8 mouse cellular contexts compared by ENCODE assay signal in genomic region chr3:152396278-152396987, GRCm38 (mm10). TPM values are rescaled to one million over a fixed set of nuclear protein-coding genes. Genes with fewer than 3 reads are reported as not detected.
A peak's percentile ranks its signal among the peaks of the same experiment; 100 is the strongest.
DNase-seq lines count a peak whose midpoint lies in the region; ATAC-seq lines count a peak whose summit lies in the region.

No protein-coding gene starts in this region.

- H3K4me2 ChIP-seq in hindbrain, embryonic 13.5 days, result peak overlapping the region; percentile 85

- H3K27ac ChIP-seq in hindbrain, embryonic 13.5 days, result peak overlapping the region; percentile 99

- H3K27me3 ChIP-seq in hindbrain, embryonic 13.5 days, result no peaks in the 10 kb centered on the region

- peak overlapping the region; percentile 77 for H3K4me3 ChIP-seq in hindbrain, embryonic 13.5 days

- H3K4me1 ChIP-seq in hindbrain, embryonic 13.5 days (replicated peaks), result peaks cover 42% of the 10 kb centered on the region

- peak overlapping the region; percentile 91 for H3K9ac ChIP-seq in hindbrain, embryonic 13.5 days

- no peaks in the 10 kb centered on the region for H3K9me3 ChIP-seq in hindbrain, embryonic 13.5 days

- WGBS in hindbrain, embryonic 13.5 days, result under 1% methylated on average over 98 of the region's 102 CpGs

- peak; percentile 93 for ATAC-seq in hindbrain, embryonic 13.5 days (ENCODE audit: low FRiP score)

- H3K36me3 ChIP-seq in hindbrain, embryonic 13.5 days, result peaks cover 8% of the 10 kb centered on the region

- DNase-seq in Muller cell, postnatal 12 days (ENCODE audit: inconsistent ontology term), result peak; percentile 97
- peak; percentile 98 for DNase-seq in cerebellum, adult 9-11 months
- DNase-seq in frontal cortex, postnatal 10 days (ENCODE audit: low spot score in 2 of 2), result peak; percentile 94 to 98
- DNase-seq in layer of hippocampus, postnatal 25 days (ENCODE audit: extremely low spot score in 1 of 2, low spot score in 1 of 2), result peak; percentile 95 to 100
- DNase-seq in lung, postnatal 25 days (ENCODE audit: low spot score), result peak; percentile 98
- DNase-seq in retina, embryonic 14.5 days (ENCODE audit: low spot score), result peak; percentile 97
- DNase-seq in thymus, postnatal 4 days, result peak; percentile 99

RNA-seq across cellular contexts. Expression of gene Zzz3, which starts 1.2 kb away (rescaled TPM):
- 36.0 and 37.0 TPM in 2 replicates for polyA plus RNA-seq in hindbrain, embryonic 13.5 days (2015; fragmentation: Nextera tagmentation; extraction: Ambion mirVana)
- total RNA-seq in layer of hippocampus, postnatal 25 days (2021), result 10 to 100 TPM; 40.4 to 43.1 TPM

RNA-seq across cellular contexts. Expression of gene Usp33, which starts 50.2 kb away (rescaled TPM):
- 88.0 and 89.3 TPM in 2 replicates for polyA plus RNA-seq in hindbrain, embryonic 13.5 days (2015; fragmentation: Nextera tagmentation; extraction: Ambion mirVana)
- 100 to 1,000 TPM; 116 to 123 TPM for total RNA-seq in layer of hippocampus, postnatal 25 days (2021)

RNA-seq across cellular contexts. Expression of gene Miga1, which starts 56.2 kb away (rescaled TPM):
- polyA plus RNA-seq in hindbrain, embryonic 13.5 days (2015; fragmentation: Nextera tagmentation; extraction: Ambion mirVana), result 18.9 and 19.8 TPM in 2 replicates
- 10 to 100 TPM; 72.0 to 79.1 TPM for total RNA-seq in layer of hippocampus, postnatal 25 days (2021)

Comparison
In these comparisons a context has a peak if more than half of its experiments do, and no peak if none do; other contexts are left out.
1. Peak in every context shown above with its lines: DNase-seq, ATAC-seq, H3K4me3 ChIP-seq and H3K27ac ChIP-seq.